Mouse (Mus musculus) cerebellum, adult 9-11 months (tissue): ENCODE results near the gene Gm10318.

Source experiments
- DNase-seq: peaks from one replicate; pipeline ENCODE4 v3.0.0; 2022

Gene Gm10318

DNA sequence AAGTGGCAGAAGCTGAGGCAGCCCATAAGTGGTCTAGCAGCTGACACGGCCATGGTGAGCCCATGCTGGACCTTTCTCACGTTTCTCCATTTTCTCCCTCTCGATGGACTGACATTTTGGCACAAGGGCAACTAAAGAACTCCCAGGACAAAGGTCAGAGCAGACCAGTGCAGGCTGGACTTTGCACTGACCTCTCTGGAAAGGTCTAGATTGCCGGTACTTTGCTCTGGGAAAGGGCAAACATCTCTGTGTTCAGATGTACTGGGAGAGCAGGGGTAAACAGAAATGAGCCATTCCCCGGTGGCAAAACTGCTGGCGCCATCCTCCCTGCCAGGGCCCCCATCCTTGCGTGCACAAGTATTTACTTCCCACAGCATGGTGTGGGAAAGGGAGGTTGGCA lies 47.5 kb downstream of the Gm10318 start:
- DNase-seq, result no peak

DNA sequence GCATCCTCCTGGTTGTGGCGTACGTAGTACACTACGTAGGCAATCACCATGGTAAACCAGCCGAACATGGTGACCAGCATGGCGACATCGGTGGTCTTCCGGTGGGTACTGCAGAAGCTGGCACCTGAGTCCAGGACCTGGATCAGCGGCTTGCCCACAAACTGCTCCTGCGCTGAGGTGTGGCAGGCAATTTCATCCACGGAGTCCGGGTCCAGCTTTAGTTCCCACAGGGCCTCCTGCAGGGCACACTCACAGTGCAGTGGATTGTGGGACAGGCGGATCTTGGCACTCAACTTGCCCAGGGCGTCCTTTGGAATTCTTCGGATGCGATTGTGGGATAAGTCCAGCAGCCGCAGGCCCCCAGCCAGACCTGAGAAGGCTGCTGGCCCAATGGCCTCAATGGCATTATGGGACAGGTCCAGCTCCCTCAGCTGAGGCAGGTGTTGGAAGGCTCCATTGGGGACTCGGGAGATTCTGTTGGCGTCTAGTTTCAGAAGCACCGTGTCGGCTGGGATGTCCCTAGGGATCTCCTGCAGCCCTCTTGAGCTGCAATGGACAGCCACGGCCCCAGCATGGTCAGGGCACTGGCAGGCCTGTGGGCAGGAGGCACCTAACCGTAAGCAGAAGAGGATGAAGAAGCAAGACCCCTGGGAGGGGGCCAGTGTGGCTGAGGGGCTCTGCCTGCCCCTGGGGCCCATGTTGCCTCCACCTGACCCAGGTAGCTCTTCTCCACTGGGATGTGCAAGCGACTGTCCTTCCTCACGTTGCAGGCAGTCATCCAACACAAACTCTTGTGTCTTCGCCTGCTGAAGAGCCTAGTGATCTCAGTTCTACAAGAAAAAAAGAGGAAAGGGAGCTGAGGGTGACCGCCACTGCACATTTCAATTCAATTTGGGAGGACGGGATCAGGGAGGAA lies 48.5 kb downstream of the Gm10318 start:
- DNase-seq, result peak; percentile 22

DNA sequence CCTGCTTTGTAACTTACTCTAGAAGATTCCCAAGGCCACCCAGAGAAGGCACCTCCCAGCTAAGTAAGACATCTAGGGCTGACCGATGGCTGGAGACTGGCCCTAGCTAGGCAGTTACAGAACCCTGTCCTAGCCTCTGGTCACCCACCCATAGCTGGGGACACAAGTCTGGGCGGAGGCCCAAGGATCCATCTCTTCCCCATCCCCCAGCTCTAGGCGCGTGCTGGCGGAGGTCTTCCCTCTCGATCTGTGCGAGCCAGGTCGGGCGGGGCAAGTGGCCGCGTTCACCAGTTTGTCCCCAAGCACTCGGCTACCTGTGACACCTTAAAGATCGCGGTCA lies 49.2 kb downstream of the Gm10318 start:
- peak; percentile 49 for DNase-seq

DNA sequence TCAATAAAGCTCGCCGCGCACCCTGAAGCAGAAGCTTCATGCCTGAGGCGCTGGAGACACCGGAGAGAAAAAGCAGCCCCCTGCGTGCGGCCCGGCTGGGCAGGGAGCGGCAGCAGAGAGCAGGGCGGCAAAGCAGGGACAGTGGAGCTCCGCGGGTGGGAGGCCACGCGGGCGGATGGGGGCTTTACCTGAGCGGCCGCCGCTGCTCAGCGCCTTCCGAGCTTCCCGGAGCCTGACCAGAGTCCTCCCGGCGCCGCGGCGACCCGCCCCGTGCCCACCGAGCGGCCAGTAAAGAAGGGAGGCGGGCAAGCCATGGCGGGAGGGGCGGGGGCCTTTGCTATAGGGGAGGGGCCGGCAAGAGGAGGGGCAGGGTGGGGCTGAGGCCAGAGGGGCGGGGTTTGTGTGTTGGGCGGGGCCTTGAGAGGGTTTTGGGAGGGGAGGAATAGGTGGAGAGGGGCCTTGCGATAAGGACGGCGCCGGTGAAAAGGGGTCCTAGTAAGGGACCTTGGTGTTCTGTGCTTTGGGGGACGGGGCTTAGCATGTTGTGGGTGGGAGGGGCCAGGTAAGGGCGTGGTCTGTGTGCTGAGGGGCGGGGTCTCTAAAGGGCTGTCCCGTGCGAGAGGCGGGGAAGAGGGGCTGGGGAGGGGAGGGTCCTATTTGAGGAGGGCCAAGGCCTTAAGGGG lies 49.7 kb downstream of the Gm10318 start, which contains the start of gene Lrrc3:
Gene Lrrc3 (minus strand): TSS at position 326 of the 683 bp plus-strand sequence.
- peak; percentile 56 for DNase-seq

DNA sequence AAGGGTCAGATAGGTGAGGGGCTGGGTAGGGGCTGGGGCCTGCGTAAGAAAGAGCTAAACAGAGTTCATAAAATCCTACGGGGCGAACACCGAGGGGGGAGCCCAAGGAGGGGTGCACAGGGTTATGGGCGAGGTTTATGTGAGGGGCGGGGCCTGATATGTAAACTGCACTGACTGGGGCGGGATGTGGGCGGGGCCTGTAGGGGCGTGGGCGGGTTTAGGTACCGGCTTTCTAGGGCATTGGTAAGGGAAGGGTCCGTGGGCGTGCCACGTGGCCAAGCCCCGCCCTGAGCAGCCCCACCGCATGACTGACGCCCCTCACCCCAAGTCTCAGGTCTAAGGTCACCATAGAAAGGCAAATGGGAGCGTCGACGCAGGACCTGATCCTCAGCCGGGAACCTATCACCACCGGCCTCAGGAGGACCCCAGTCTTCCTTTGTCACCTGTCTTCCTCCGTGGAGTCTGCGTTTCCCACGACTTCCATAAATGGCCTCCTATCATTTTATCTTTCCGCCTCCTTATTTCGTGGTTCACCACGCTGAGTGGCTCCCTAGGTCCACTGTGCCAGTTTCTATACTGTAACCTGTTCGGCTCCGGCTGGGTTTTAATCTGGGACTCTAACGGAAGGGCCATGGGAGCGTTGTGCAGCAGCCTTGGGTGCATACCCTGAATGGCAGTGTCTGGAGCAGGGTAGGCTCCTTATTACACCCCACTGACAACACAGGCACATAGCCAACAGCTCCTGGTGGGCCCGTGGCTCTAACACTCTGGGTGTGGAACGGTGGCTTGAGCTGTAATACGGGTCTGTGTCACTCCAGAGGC lies 50.4 kb downstream of the Gm10318 start:
- peak; percentile 25 for DNase-seq
